Mouse (Mus musculus) heart, adult 2 months (tissue): ENCODE data around the gene Fcho2.

Source experiments
- CTCF ChIP-seq: fragments of 200-600 bp; IDR thresholded peaks from 2 replicates; pipeline ENCODE4 v1.8.1; 2022; ENCODE audit warnings: antibody characterized with exemption, mild to moderate bottlenecking, moderate library complexity
- EP300 ChIP-seq: fragments of 200-500 bp; IDR thresholded peaks from 2 replicates; pipeline ENCODE4 v1.6.1; 2011; ENCODE audit warnings: low read depth, low read length, control low read depth; ENCODE audit not compliant: insufficient read depth
- POLR2A ChIP-seq: fragments of 200-500 bp; IDR thresholded peaks from 2 replicates; pipeline ENCODE4 v1.6.1; 2011; ENCODE audit warnings: mild to moderate bottlenecking, low read depth, low read length, control low read depth; ENCODE audit not compliant: insufficient read depth

GRCm38 (mm10) chr13:98702361-98702760 is 112.9 kb downstream of the Fcho2 start:
- TF ChIP-seq CTCF (no peak), POLR2A (no peak), EP300 (no peak)
